Mouse (Mus musculus) intestine, postnatal 0 days (tissue): ENCODE results near the gene Ano8. TPM values are rescaled to one million over a fixed set of nuclear protein-coding genes. Genes with fewer than 3 reads are reported as not detected.

Experiments used
- ATAC-seq: fragments of 200-750 bp; cut with Nextera tagmentation; 2 replicates; pipeline ENCODE4 v1.8.0; 2017; ENCODE audit warnings: mild to moderate bottlenecking, moderate TSS enrichment, moderate library complexity
- H3K27ac ChIP-seq: fragments of 300-500 bp; sonication (generic); 2 replicates; pipeline ENCODE4 v1.5.1; 2014; ENCODE audit warnings: mild to moderate bottlenecking, low read depth, low read length, moderate library complexity
- H3K27me3 ChIP-seq: fragments of 300-500 bp; sonication (generic); replicated peaks from 2 replicates; pipeline ENCODE4 v1.6.1; 2014; ENCODE audit warnings: low read length, mixed read lengths; ENCODE audit not compliant: control insufficient read depth, insufficient read depth
- H3K36me3 ChIP-seq: fragments of 300-500 bp; sonication (generic); 2 replicates; pipeline ENCODE4 v1.6.1; 2014; ENCODE audit warnings: mild to moderate bottlenecking, moderate library complexity; ENCODE audit not compliant: control insufficient read depth, insufficient read depth
- H3K4me1 ChIP-seq: fragments of 300-500 bp; sonication (generic); replicated peaks from 2 replicates; pipeline ENCODE4 v1.6.1; 2014; ENCODE audit warnings: antibody characterized with exemption, low read length, mixed read lengths; ENCODE audit not compliant: control insufficient read depth, insufficient read depth
- H3K4me2 ChIP-seq: fragments of 300-500 bp; sonication (generic); replicated peaks from 2 replicates; pipeline ENCODE4 v1.6.1; 2014; ENCODE audit warnings: low read depth, mild to moderate bottlenecking, moderate library complexity
- H3K4me3 ChIP-seq: fragments of 300-500 bp; sonication (generic); 2 replicates; pipeline ENCODE4 v1.5.1; 2014; ENCODE audit warnings: low read depth, low read length
- H3K9ac ChIP-seq: fragments of 300-500 bp; sonication (generic); 2 replicates; pipeline ENCODE4 v1.6.1; 2014; ENCODE audit warnings: mild to moderate bottlenecking, low read depth, low read length
- H3K9me3 ChIP-seq: fragments of 300-500 bp; sonication (generic); 2 replicates; pipeline ENCODE4 v1.6.1; 2016; ENCODE audit warnings: mixed run types; ENCODE audit not compliant: control insufficient read depth
- CTCF ChIP-seq: sonication (generic); IDR thresholded peaks from 2 replicates; pipeline ENCODE4 v1.5.1; 2016; ENCODE audit warnings: low read depth, mild to moderate bottlenecking, control low read depth, antibody characterized with exemption, moderate library complexity
- WGBS: fragments of 180-500 bp; shearing (Covaris S2); extraction: QIAGEN DNeasy Blood & Tissue Kit; methylation state at CpG from one replicate; pipeline ENCODE4 v1.1.7; 2014; 5-methylcytosine and 5-hydroxymethylcytosine counted together
- polyA plus RNA-seq: library from polyadenylated mRNA; unstranded; fragments of >200 nt; fragmentation: Nextera tagmentation; extraction: Ambion mirVana; gene quantifications from 2 replicates; pipeline ENCODE4 v1.2.1, GENCODE M21; 2015

Ano8 gene
- polyA plus RNA-seq, 1 experiment from 2014 or later, result 0.74 TPM

DNA sequence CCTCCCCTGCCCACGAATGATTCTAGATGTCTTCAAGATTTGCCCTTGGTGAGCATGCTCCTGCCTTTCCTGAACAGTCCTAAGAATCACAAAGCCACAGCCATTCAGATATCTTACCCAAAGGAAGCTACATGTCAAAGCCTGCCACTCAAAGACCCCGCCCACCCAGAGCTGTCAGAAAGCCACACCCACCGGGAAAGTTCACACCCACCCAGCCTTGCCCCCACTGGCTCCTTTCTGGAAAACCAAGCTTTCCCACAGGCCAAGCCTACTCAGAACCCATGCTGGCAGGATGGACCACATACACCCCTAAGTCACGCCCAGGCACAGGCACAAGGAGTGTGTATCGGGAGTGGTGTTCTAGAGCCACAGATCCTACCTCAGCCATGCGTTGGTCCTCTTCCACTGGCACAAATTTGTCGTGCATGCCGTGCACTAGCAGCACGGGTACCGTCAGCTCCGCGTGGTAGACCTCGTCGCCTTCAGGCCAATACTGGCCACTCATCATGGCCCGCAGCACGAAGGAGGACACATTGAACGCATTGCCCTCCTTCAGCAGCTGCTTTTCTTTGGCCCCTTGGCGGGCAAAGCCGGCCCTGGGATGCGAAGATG, 28.0 kb downstream of the Ano8 start:
- ATAC-seq, result no peak
- no peak for TF ChIP-seq CTCF
- Histone ChIP-seq H3K4me2 (no peak overlapping the region), H3K9me3 (no peaks in the 10 kb centered on the region), H3K27me3 (no peaks in the 10 kb centered on the region), H3K4me3 (no peak overlapping the region), H3K36me3 (no peaks in the 10 kb centered on the region; the same call in 1 of the 2 replicates), H3K27ac (no peak overlapping the region), H3K9ac (no peak overlapping the region), H3K4me1 (no peaks in the 10 kb centered on the region; the same call in 1 of the 2 replicates)
- WGBS, result 83% methylated on average over 20 of the region's 20 CpGs

DNA sequence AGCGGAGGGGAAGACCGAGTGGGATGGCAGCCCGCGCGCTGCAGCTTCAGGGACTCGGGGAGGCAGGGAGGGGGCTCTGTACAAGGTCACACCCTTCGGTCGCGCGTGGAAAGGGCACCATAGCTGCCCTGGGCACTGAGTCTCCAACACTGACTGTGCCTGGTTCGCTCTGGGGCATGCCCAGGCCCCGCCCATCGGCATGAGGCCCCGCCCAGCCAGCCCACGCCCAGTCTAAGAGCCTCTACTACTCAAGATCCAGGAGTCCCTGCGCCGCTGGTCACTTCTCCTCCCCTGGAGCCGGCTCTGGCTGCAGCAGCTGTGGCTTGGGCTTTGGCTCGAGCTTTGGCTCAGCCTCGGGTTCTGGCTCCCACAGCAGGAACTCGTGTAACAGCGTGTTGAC, 28.9 kb downstream of the Ano8 start:
- ATAC-seq, result no peak

DNA sequence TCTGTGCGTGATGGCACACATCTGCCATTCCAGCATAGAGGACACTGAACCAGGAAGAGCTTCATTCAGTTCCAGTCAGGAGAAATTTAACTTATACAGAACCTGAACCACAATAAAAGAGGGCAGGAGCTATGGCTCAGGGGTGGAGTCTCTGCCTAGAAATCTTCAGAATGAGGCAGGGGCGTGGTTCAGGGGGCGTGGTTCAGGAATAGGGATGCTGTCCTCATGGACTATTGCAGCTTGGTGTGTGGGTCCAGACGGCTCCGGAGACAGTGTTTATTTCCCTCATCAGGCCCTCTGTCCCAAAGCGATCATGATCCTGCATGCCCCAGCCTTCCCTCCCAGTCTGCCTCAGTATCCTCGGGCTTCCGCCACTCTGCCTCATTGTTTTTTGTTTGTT, 31.1 kb downstream of the Ano8 start:
- Histone ChIP-seq H3K9ac (no peak overlapping the region), H3K4me1 (no peaks in the 10 kb centered on the region), H3K27ac (no peak overlapping the region), H3K9me3 (no peaks in the 10 kb centered on the region), H3K27me3 (no peaks in the 10 kb centered on the region), H3K36me3 (no peaks in the 10 kb centered on the region), H3K4me3 (no peak overlapping the region), H3K4me2 (no peak overlapping the region)
- 71% methylated on average over 8 of the region's 8 CpGs for WGBS
- no peak for ATAC-seq
- no peak for TF ChIP-seq CTCF

More for the DNA sequence above, 28.9 kb downstream of the Ano8 start:
- TF ChIP-seq CTCF, result no peak
- H3K4me3 ChIP-seq, result no peak overlapping the region
- H3K4me1 ChIP-seq, result no peaks in the 10 kb centered on the region
- 42% methylated on average over 22 of the region's 22 CpGs for WGBS
- H3K9ac ChIP-seq, result no peak overlapping the region
- H3K4me2 ChIP-seq, result no peak overlapping the region
- no peaks in the 10 kb centered on the region; the same call in 1 of the 2 replicates for H3K36me3 ChIP-seq
- H3K9me3 ChIP-seq, result no peaks in the 10 kb centered on the region
- H3K27me3 ChIP-seq, result no peaks in the 10 kb centered on the region
- H3K27ac ChIP-seq, result no peak overlapping the region

DNA sequence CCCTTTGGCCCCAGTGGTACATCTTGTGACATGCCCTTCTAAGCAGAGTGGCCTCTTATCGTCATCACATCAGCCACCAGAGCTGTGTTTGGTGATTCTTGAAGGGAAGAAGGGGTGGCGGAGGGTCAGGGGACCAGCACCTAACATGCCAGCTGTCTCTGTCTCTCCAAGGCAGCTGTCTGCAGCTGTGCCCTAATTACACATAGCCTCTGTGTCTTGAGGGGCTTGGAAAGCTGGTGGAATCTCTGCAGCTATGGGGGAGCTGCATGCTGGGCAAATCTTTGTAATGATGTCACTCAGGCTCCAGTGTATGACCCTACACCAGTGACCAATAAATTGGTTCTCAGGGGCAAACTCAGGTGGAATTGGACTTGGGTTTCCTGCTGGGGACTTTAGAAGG, 33.1 kb downstream of the Ano8 start:
- whole genome bisulfite sequencing, result 74% methylated on average over 2 of the region's 2 CpGs
- Histone ChIP-seq H3K36me3 (no peaks in the 10 kb centered on the region), H3K27me3 (no peaks in the 10 kb centered on the region), H3K4me2 (no peak overlapping the region), H3K27ac (no peak overlapping the region), H3K4me1 (no peaks in the 10 kb centered on the region), H3K4me3 (no peak overlapping the region), H3K9me3 (no peaks in the 10 kb centered on the region), H3K9ac (no peak overlapping the region)
- no peak for ATAC-seq
- no peak for TF ChIP-seq CTCF

GRCm38 (mm10) chr8:71451777-71452176, 34.0 kb downstream of the Ano8 start:
- TF ChIP-seq CTCF, result no peak
- 40% methylated on average over 11 of the region's 11 CpGs for WGBS
- Histone ChIP-seq H3K4me2 (no peak overlapping the region), H3K9me3 (no peaks in the 10 kb centered on the region), H3K27me3 (no peaks in the 10 kb centered on the region), H3K27ac (no peak overlapping the region), H3K4me3 (no peak overlapping the region), H3K9ac (no peak overlapping the region), H3K36me3 (no peaks in the 10 kb centered on the region), H3K4me1 (no peaks in the 10 kb centered on the region)
- no peak for ATAC-seq

DNA sequence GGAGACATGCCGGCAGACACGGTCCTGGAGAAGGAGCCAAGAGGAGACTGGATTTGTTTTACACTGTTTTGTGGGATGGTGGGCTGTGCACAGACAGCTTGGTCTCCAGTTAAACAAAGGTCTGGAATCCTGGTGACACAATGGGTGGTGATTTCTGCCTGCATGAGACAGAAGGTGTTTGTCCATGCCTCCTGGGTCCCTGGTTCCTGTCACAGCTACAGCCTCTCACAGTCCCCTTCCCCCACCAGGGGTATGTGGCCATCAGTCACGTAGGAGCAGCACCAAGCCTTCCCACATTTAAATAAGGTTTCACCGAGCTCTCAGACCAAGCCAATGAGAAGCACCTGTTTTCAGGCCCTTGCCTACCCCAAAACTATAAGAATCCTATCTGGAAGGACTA, 34.4 kb downstream of the Ano8 start:
- TF ChIP-seq CTCF, result no peak
- no peaks in the 10 kb centered on the region for H3K4me1 ChIP-seq
- no peaks in the 10 kb centered on the region for H3K36me3 ChIP-seq
- no peak for ATAC-seq
- H3K9me3 ChIP-seq, result no peaks in the 10 kb centered on the region
- H3K4me3 ChIP-seq, result no peak overlapping the region
- 68% methylated on average over 4 of the region's 4 CpGs for WGBS
- H3K9ac ChIP-seq, result no peak overlapping the region
- H3K27ac ChIP-seq, result no peak overlapping the region
- H3K27me3 ChIP-seq, result no peaks in the 10 kb centered on the region
- no peak overlapping the region for H3K4me2 ChIP-seq

DNA sequence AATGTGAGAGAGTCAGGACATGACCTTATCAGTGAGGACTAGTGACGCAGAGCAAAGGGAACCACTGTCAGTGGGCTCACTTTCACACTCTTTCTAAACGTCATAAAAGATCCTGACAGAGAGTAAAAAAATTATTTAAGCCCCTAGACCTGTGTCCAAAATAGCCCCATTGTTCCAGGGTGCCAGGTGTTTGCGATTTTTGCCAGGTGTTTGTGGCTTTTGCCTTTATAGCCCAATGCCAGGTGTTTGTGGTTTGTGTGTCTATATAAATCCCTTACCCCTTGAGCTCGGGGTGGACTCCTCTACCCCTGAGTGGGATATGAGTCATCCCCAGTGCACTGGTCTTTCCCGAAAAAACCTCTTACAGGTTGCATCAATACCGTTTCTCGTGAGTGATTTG, 40.7 kb downstream of the Ano8 start:
- Histone ChIP-seq H3K4me1 (no peaks in the 10 kb centered on the region), H3K4me3 (no peak overlapping the region), H3K36me3 (no peaks in the 10 kb centered on the region), H3K4me2 (no peak overlapping the region), H3K27ac (no peak overlapping the region), H3K27me3 (no peaks in the 10 kb centered on the region), H3K9me3 (no peaks in the 10 kb centered on the region), H3K9ac (no peak overlapping the region)
- WGBS, result 83% methylated on average over 7 of the region's 7 CpGs
- no peak for ATAC-seq
- no peak for TF ChIP-seq CTCF
